Mouse (Mus musculus): Measurements from ENCODE around the gene Cyp2g1. TPM values are rescaled to one million over a fixed set of nuclear protein-coding genes. Genes with fewer than 3 reads are reported as not detected.

The Cyp2g1 gene
- polyA plus RNA-seq (2012; rRNA removed; ENCODE audit: low replicate concordance): not detected in 2 replicates

GRCm38 (mm10) chr7:26808592-26808991 lies at the start of gene Cyp2g1:
Gene Cyp2g1 (plus strand): TSS chr7:26808892.

GRCm38 (mm10) chr7:26835059-26835458 lies 26.4 kb downstream of the Cyp2g1 start, which contains the start of gene Cyp2a5:
Gene Cyp2a5 (plus strand): TSS chr7:26835305.

Other genes starting within 250 kb of the Cyp2g1 start
- not detected in 2 replicates for gene Vmn1r185, start 190.4 kb upstream of the Cyp2g1 start, polyA plus RNA-seq (2012; rRNA removed; ENCODE audit: low replicate concordance)
- gene Cyp2b23, start 122.5 kb upstream of the Cyp2g1 start, polyA plus RNA-seq (2012; rRNA removed; ENCODE audit: low replicate concordance): not detected in 2 replicates
- not detected in 2 replicates for gene Cyp2b19, start 51.8 kb upstream of the Cyp2g1 start, polyA plus RNA-seq (2012; rRNA removed; ENCODE audit: low replicate concordance)
- 0.05 TPM in 1 of 2 replicates, not detected in the other for gene Cyp2a5, start 26.4 kb downstream of the Cyp2g1 start, polyA plus RNA-seq (2012; rRNA removed; ENCODE audit: low replicate concordance)
- not detected in 2 replicates for gene Cyp2a22, start 130.5 kb downstream of the Cyp2g1 start, polyA plus RNA-seq (2012; rRNA removed; ENCODE audit: low replicate concordance)
- 0.11 and 0.57 TPM in 2 replicates for gene Cyp2a12, start 220.2 kb downstream of the Cyp2g1 start, polyA plus RNA-seq (2012; rRNA removed; ENCODE audit: low replicate concordance)

Measured in duodenum, adult 2 months (tissue).